Mouse (Mus musculus) heart, embryonic 10.5 days (tissue): ENCODE results near the gene Olfr575. TPM values are rescaled to one million over a fixed set of nuclear protein-coding genes. Genes with fewer than 3 reads are reported as not detected.
A peak's percentile ranks its signal among the peaks of the same experiment; 100 is the strongest.

Source experiments
- DNase-seq: peaks from one replicate; pipeline ENCODE4 v3.0.0-alpha.2; 2017; ENCODE audit warnings: low spot score
- H3K27ac ChIP-seq: fragments of 300-500 bp; sonication (generic); 2 replicates; pipeline ENCODE4 v1.5.1; 2016; ENCODE audit warnings: mild to moderate bottlenecking
- H3K27me3 ChIP-seq: fragments of 300-500 bp; sonication (generic); 2 replicates; pipeline ENCODE4 v1.6.1; 2016; ENCODE audit warnings: mild to moderate bottlenecking; ENCODE audit not compliant: poor library complexity, insufficient read depth, severe bottlenecking
- H3K36me3 ChIP-seq: fragments of 300-500 bp; sonication (generic); 2 replicates; pipeline ENCODE4 v1.6.1; 2016; ENCODE audit warnings: mild to moderate bottlenecking, moderate library complexity
- H3K4me1 ChIP-seq: fragments of 300-500 bp; sonication (generic); 2 replicates; pipeline ENCODE4 v1.6.1; 2016; ENCODE audit warnings: mild to moderate bottlenecking
- H3K4me3 ChIP-seq: fragments of 300-500 bp; sonication (generic); 2 replicates; pipeline ENCODE4 v1.5.1; 2016; ENCODE audit warnings: mild to moderate bottlenecking, moderate library complexity
- H3K9me3 ChIP-seq: fragments of 300-500 bp; sonication (generic); 2 replicates; pipeline ENCODE4 v1.6.1; 2016; ENCODE audit warnings: mild to moderate bottlenecking, moderate library complexity
- WGBS: fragments of 180-500 bp; shearing (Covaris S2); methylation state at CpG from one replicate; pipeline ENCODE4 v1.1.7; 2016; 5-methylcytosine and 5-hydroxymethylcytosine counted together
- polyA plus RNA-seq: library from polyadenylated mRNA; unstranded; fragments of >200 nt; fragmentation: Nextera tagmentation; extraction: Ambion mirVana; gene quantifications from 2 replicates; pipeline ENCODE4 v1.2.1, GENCODE M21; 2016

The Olfr575 gene
- polyA plus RNA-seq, result not detected in 2 replicates

DNA sequence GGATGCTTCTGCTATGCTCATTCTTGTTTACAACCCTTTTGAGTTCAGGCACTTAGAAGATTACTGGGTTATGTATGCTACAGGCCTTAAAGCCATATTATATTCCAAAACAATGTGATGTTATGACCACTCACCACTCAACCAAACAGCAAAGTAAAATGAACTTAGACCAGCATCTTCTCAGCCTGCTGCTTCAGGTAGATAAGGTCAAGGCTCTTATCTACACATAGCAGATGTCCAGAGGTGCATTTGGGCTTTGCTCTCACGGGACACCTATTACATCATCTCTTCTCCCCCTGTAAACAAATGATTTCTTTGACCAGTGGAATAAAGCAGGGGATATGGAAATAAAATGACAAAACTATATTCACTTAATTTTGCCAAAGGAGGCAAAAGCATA, at the start of gene Olfr575:
Olfr575 (minus strand) TSS at position 183 of the 400 bp plus-strand sequence.
- Histone ChIP-seq H3K9me3 (no peaks in the 10 kb centered on the region), H3K27me3 (no peaks in the 10 kb centered on the region), H3K4me3 (no peak within 1 kb of the TSS), H3K4me1 (no peaks in the 10 kb centered on the region), H3K27ac (no peak within 1 kb of the TSS), H3K36me3 (no peaks in the 10 kb centered on the region)
- DNase-seq, result peak; percentile 79
- 48% methylated on average over 1 of the region's 1 CpGs for WGBS

DNA sequence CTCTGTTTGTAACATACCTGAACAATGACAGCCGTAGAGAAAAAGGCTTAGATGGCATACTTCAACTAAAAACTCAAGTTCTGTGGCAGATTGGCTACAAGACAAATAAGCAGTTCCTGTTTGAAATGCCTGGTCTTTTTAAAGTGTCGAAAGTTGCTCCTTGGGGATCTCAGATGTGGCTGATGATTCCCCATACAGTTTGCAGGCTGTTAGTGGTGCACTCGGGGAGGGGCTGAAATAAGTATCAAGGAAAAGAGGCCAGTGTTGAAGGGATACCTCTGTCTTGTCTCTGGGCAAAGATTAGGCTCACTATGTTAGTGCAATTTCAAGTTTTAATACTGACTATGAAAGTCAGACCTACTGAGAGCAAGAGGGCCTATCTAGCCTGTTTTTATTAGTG, 30.6 kb upstream of the Olfr575 start, which contains the start of gene Olfr578:
Olfr578 (minus strand) TSS at position 101 of the 400 bp plus-strand sequence.
- no peaks in the 10 kb centered on the region for H3K27me3 ChIP-seq
- H3K9me3 ChIP-seq, result no peaks in the 10 kb centered on the region
- H3K4me1 ChIP-seq, result no peaks in the 10 kb centered on the region
- H3K36me3 ChIP-seq, result no peaks in the 10 kb centered on the region
- no peak for DNase-seq
- H3K27ac ChIP-seq, result no peak within 1 kb of the TSS
- WGBS, result 62% methylated on average over 3 of the region's 3 CpGs
- H3K4me3 ChIP-seq, result no peak within 1 kb of the TSS

DNA sequence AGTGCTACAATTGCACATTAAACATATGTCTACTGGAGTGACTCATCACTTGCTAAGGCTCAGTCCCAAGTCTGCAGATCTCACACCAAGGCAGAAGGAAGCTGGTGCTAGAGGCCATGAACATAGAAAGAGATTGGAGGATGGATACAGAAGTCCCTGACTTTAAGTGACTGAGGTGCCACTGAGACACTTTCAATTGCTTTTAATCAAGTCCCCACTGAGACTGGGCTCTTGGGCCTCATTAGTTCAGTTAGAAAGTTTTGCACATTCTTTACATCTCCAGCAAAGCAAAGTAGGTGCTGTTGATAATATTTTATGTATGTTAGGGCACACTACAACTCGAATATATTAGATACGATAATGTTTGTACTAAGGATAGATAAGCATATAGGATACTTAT, 17.3 kb upstream of the Olfr575 start, which contains the start of gene Olfr577:
Olfr577 (minus strand) TSS at position 101 of the 400 bp plus-strand sequence.
- Histone ChIP-seq H3K4me3 (no peak within 1 kb of the TSS), H3K36me3 (no peaks in the 10 kb centered on the region), H3K4me1 (no peaks in the 10 kb centered on the region), H3K27ac (no peak within 1 kb of the TSS), H3K9me3 (no peaks in the 10 kb centered on the region), H3K27me3 (no peaks in the 10 kb centered on the region)
- 81% methylated on average over 2 of the region's 2 CpGs for WGBS
- no peak for DNase-seq

DNA sequence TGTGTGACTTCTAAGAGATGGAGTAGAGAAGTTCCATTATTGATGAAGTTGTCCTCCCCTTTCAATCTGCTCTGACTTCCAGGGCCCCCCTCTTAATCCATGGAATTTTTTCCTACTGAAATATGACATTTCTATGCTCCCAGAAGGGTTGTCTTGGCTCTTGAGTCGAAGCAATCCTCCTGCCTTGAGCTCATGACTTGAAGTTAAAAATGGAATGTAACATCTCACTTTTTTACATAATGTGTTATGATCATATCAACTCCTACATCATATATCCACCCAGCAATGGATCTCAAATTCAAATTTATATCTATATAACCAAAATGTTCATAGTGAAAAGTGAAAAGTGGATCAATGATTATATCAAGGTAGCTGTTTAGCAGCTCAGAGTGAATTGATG, 15.8 kb upstream of the Olfr575 start:
- no peaks in the 10 kb centered on the region for H3K9me3 ChIP-seq
- no peaks in the 10 kb centered on the region for H3K36me3 ChIP-seq
- WGBS, result 64% methylated on average over 1 of the region's 1 CpGs
- no peak overlapping the region for H3K4me3 ChIP-seq
- no peaks in the 10 kb centered on the region for H3K4me1 ChIP-seq
- H3K27me3 ChIP-seq, result no peaks in the 10 kb centered on the region
- no peak overlapping the region for H3K27ac ChIP-seq
- DNase-seq, result no peak

DNA sequence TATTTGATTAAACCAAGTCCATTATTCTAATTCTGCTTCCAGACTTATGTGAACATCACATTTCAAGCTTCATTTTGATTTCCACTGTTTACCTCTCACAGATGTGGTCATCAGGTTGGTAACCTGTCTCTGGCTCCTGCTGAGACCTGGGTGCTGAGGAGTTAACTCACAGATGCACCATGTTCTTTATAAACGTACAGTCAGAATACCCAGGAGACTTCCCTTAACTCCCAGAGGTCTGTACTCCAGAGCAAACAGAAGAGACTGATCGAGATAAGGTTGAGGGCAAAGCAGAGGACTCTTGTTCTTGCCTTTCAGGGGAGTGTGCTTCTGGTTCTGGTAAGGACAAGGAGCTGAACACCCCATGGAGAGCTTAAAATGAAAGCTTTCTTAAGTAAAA, 3.8 kb upstream of the Olfr575 start, which contains the start of gene Olfr576:
Olfr576 (plus strand) TSS at position 301 of the 400 bp plus-strand sequence.
- WGBS, result 14% methylated on average over 2 of the region's 2 CpGs
- no peaks in the 10 kb centered on the region for H3K36me3 ChIP-seq
- no peaks in the 10 kb centered on the region for H3K4me1 ChIP-seq
- DNase-seq, result no peak
- no peaks in the 10 kb centered on the region for H3K27me3 ChIP-seq
- H3K4me3 ChIP-seq, result no peak within 1 kb of the TSS
- H3K9me3 ChIP-seq, result no peaks in the 10 kb centered on the region
- no peak within 1 kb of the TSS for H3K27ac ChIP-seq

DNA sequence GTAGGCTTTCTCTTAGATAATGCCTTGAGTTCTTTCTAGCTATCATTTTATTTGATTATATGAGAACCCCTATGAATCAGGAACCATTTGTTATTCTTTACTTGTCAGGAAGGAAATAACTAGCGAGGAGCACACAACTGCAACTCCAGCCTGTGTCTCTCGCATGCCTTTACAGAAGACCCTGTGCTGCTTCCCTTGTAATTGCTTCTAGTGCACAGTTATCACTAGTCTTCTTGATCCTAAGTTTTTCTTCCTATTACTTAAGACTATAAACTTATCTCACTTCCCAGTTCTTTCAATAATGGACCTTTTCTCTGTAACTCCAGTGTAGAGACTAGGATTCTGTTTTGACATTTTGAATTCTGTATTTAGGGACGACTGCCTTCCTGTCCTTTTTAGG, 438 bp downstream of the Olfr575 start:
- Histone ChIP-seq H3K27ac (no peak overlapping the region), H3K9me3 (no peaks in the 10 kb centered on the region), H3K4me3 (no peak overlapping the region), H3K27me3 (no peaks in the 10 kb centered on the region), H3K36me3 (no peaks in the 10 kb centered on the region), H3K4me1 (no peaks in the 10 kb centered on the region)
- 57% methylated on average over 3 of the region's 3 CpGs for WGBS
- no peak for DNase-seq

DNA sequence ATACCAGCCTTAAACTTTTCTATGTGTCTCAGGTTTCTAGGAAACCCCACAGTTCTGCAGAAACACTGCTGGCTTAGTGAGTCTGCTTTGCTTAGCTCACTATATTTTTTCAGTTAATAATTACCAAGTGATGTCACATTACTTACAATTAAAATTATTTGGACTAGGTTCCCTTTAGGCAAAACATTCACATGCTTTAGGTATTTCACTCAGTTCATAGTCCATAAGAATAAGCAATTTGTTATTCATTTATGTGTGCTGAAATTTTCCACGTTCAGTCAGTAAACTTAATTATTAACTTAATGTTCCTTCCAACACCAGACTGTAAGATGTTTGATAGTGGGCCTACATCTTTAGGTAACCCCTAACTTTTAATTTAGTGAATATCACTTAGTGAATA, 7.8 kb downstream of the Olfr575 start:
- DNase-seq, result no peak

DNA sequence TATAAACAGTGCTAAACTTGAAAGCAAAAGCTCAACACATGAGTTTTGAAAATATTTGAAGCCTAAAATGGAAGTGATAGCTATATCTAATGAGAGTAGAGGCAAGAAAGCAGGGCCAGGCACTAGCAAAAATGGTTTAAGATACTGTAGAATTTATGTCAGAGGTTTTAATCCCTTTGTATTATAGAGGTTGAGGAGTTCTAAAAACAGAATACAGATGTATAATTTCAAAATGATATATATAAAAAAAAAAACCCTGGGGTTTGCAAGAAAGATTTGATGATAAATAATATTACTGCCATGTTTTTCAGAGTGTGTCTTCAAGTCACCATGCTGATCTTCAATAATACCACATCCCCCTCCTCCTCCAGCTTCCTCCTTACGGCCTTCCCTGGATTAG, 10.4 kb downstream of the Olfr575 start, which contains the start of gene Olfr574:
Olfr574 (plus strand) TSS at position 301 of the 400 bp plus-strand sequence.
- DNase-seq, result no peak
- Histone ChIP-seq H3K27ac (no peak within 1 kb of the TSS), H3K27me3 (no peaks in the 10 kb centered on the region), H3K4me3 (no peak within 1 kb of the TSS), H3K36me3 (no peaks in the 10 kb centered on the region), H3K4me1 (no peaks in the 10 kb centered on the region), H3K9me3 (no peaks in the 10 kb centered on the region)
- 88% methylated on average over 1 of the region's 1 CpGs for WGBS

More for the DNA sequence above, 7.8 kb downstream of the Olfr575 start:
- Histone ChIP-seq H3K36me3 (no peaks in the 10 kb centered on the region), H3K9me3 (no peaks in the 10 kb centered on the region), H3K4me1 (no peaks in the 10 kb centered on the region), H3K27ac (no peak overlapping the region), H3K4me3 (no peak overlapping the region), H3K27me3 (no peaks in the 10 kb centered on the region)
- 78% methylated on average over 1 of the region's 1 CpGs for WGBS

DNA sequence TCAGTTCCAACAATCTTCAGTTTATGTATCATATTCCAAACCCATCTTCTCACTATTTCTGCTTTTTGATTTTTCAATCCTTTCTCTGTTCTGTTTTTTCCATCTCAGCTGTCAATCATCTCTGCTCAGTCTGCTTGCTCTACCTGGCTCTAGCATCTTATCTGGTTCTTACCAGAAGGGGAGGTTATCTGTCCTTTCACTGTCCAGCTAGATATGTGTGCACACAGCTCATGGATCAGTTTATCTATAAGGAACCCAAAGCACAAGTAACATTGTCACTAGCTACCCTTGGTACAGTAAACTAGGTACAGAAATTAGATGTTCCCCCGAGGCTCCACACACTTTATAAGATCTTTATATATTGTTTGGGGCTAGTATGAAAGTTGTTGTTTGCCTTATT, 15.2 kb downstream of the Olfr575 start:
- WGBS, result 75% methylated on average over 1 of the region's 1 CpGs
- Histone ChIP-seq H3K4me1 (no peaks in the 10 kb centered on the region), H3K4me3 (no peak overlapping the region), H3K27me3 (no peaks in the 10 kb centered on the region), H3K27ac (no peak overlapping the region), H3K9me3 (no peaks in the 10 kb centered on the region), H3K36me3 (no peaks in the 10 kb centered on the region)
- DNase-seq, result no peak

DNA sequence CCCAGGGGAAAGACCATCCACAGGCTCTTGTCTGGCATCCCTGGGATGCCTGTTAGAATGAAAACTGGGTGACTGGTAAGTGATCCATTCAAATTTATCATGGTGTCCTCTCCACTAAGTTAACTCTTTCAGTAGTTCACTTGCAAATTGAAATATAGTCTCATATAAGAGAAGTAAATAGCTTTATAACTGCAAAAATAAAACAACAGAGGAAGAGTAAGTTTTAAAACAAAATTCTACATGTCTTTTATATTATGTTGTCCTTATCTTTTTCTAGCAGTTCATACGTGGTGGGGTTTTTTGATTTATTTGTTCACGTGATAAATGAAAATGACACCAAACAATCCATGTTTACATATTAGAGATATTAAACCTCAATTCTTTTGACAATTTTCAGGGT, 16.1 kb downstream of the Olfr575 start, which contains the start of gene Olfr573-ps1:
Olfr573-ps1 (minus strand) TSS at position 101 of the 400 bp plus-strand sequence.
- Histone ChIP-seq H3K4me1 (no peaks in the 10 kb centered on the region), H3K36me3 (no peaks in the 10 kb centered on the region), H3K27me3 (no peaks in the 10 kb centered on the region), H3K27ac (no peak within 1 kb of the TSS), H3K4me3 (no peak within 1 kb of the TSS), H3K9me3 (no peaks in the 10 kb centered on the region)
- DNase-seq, result no peak
- WGBS, result 88% methylated on average over 2 of the region's 2 CpGs

DNA sequence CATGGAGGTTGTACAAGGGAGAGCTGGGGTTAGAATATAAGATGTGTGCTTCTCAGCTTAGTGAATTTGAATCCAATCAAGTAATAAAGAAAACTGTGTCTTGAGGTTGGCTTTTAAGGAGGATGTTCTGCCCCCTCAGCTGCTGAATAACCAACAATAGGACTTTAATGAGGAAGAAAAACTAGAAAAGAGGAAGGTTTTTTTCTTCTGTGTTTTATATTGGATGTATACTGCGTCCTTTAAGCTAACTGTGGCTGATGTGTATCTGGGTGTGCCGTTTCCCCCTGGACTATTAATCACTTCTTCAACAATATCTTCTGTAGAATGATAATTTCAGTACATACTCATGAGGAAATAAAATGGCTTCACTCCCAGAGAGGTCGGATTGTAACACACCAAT, 31.5 kb downstream of the Olfr575 start:
- DNase-seq, result no peak
- Histone ChIP-seq H3K27me3 (no peaks in the 10 kb centered on the region), H3K36me3 (no peaks in the 10 kb centered on the region), H3K4me3 (no peak overlapping the region), H3K4me1 (no peaks in the 10 kb centered on the region), H3K9me3 (no peaks in the 10 kb centered on the region), H3K27ac (no peak overlapping the region)
- 73% methylated on average over 3 of the region's 3 CpGs for WGBS

DNA sequence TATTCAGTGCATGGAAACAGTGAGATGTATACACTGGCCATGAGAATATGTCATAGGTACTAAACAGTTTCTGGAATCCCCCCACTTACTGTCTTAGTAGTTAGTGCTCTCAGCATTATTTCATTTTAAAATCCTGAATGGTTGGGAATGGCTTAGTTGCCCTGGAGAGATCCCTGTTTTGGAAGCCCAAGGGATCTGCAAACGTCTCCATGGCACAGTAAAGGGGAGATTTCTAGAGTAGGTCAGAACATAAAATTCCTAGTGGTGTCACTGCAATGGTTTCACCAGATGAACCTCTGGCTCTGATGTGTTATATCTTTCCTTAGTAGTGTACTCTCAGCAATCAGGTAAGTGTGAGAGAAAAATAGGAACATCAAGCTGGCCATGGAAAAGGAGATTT, 34.5 kb downstream of the Olfr575 start, which contains the start of gene Olfr572:
Olfr572 (plus strand) TSS at position 301 of the 400 bp plus-strand sequence.
- Histone ChIP-seq H3K4me3 (no peak within 1 kb of the TSS), H3K27ac (no peak within 1 kb of the TSS), H3K4me1 (no peaks in the 10 kb centered on the region), H3K9me3 (no peaks in the 10 kb centered on the region), H3K36me3 (no peaks in the 10 kb centered on the region), H3K27me3 (no peaks in the 10 kb centered on the region)
- no peak for DNase-seq
- WGBS, result 48% methylated on average over 1 of the region's 1 CpGs

DNA sequence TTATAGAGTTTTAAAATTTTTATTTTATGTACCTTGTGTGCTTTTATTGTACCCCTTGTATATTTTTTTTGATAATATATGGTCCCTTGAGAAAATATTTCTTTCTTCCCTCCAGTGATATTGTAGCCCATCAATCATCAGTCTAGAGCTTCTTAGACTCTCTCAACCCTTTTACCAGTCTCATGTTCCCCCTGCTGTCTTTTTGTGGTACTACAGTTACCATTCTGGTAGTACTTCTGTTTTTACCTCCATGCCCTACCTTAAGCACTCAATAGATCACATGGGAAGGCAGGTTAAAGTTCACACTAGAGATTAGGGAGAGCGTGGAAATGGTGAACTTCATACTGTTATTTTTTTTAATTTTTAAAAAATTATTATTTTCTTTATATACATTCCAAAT, 38.9 kb downstream of the Olfr575 start:
- Histone ChIP-seq H3K36me3 (no peaks in the 10 kb centered on the region), H3K4me1 (0 out of 2 replicates have a peak, but pooled peaks cover 5% of the 10 kb centered on the region), H3K4me3 (no peak overlapping the region), H3K27ac (no peak overlapping the region), H3K27me3 (no peaks in the 10 kb centered on the region), H3K9me3 (no peaks in the 10 kb centered on the region)
- WGBS, result 10% methylated on average over 1 of the region's 1 CpGs
- DNase-seq, result no peak
